Mouse (Mus musculus): Measurements from ENCODE around the gene Atp1a1. TPM values are rescaled to one million over a fixed set of nuclear protein-coding genes. Genes with fewer than 3 reads are reported as not detected.

Gene Atp1a1
- polyA plus RNA-seq, 1 experiment from 2014 or later = 48.2 TPM

DNA sequence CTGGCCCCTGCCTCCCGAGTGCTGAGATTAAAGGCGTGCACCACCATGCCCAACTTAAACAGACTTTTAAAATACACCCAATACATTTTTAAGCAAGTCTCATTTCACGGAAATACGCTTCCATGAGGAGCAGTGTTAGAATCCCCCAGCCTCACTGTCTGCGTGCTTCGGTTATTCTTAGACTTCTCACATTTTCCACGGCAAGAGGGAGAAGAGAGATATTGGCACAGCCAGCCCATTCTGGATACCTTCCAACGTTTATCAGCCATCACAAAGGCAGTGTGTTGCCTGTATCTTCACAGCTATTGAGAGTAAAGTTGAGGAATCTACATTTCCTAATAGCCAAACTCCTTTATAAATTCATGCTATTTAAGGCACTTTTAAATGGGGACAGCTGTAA, 7.8 kb downstream of the Atp1a1 start:
- Histone ChIP-seq H3K4me1 (peaks cover 68% of the 10 kb centered on the region), H3K27me3 (ENCODE audit: poor library complexity, severe bottlenecking) (no peaks in the 10 kb centered on the region), H3K36me3 (replicated peaks) (peaks cover 48% of the 10 kb centered on the region), H3K4me3 (no peak overlapping the region), H3K27ac (no peak overlapping the region), H3K9me3 (no peaks in the 10 kb centered on the region)
- WGBS = 85% methylated on average over 8 of the region's 8 CpGs
- DNase-seq (ENCODE audit: extremely low spot score, low spot score) = no peak

DNA sequence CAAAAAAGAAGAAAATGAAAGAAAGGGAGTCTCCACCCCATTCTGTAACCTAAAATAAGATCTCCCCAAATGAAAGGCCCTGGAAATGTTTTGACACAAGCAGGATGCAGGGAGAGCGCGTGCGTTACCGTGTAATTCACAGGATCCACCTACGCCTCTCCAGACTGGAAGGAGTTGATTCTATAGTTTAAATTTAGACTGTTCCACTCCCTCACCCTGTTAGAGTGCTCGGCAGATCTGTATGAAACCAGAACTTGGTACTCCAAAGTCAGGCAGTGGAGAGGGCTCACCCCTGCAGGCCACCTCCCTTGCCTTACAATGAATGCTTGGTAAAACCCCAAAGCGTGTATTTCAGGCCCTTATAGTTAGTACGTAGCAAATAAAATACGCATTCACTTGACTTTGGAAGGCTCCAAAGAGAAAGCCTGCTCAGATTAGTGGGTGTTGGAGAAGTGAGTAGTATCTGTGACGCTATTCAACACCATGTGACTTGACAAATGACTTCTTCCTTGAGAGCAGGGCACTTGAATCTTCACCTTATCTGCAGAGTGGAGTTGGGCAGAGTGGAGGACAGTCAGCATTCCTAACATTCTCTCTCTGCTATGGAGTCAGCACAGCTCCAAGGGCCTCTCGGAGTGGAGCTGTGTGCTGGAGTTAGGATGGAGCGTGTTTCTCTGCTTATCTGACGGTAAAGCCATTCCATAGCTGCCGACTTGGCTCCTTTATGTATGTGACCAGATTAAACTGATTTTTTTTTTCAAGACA, 8.4 kb downstream of the Atp1a1 start:
- WGBS = 88% methylated on average over 14 of the region's 14 CpGs
- no peak overlapping the region for H3K27ac ChIP-seq
- peaks cover 61% of the 10 kb centered on the region for H3K4me1 ChIP-seq
- no peaks in the 10 kb centered on the region for H3K27me3 ChIP-seq (ENCODE audit: poor library complexity, severe bottlenecking)
- peaks cover 55% of the 10 kb centered on the region for H3K36me3 ChIP-seq (replicated peaks)
- H3K9me3 ChIP-seq = no peaks in the 10 kb centered on the region
- no peak for DNase-seq (ENCODE audit: extremely low spot score, low spot score)
- H3K4me3 ChIP-seq = no peak overlapping the region

DNA sequence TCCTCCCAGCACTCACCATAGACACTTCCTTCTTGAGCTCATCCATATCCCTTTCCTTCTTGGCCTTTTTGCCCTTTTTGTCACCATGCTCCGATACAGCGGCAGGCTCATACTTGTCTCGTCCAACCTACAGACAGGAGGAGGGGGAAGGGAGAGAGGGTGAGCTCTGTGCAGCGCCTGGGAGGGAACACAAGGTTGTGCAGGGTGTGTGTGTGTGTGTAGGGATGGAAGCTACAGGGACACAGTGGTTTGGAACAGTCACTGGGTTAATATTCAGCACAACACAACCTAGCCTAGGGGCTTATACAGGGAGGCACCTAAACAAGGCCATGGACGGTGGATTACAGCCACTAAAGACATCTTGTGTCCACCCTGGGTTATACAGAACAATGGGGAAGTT, 9.5 kb downstream of the Atp1a1 start:
- Histone ChIP-seq H3K9me3 (no peaks in the 10 kb centered on the region), H3K36me3 (replicated peaks) (peaks cover 65% of the 10 kb centered on the region), H3K27ac (no peak overlapping the region), H3K27me3 (ENCODE audit: poor library complexity, severe bottlenecking) (no peaks in the 10 kb centered on the region), H3K4me1 (peaks cover 51% of the 10 kb centered on the region), H3K4me3 (no peak overlapping the region)
- 81% methylated on average over 5 of the region's 5 CpGs for WGBS
- no peak for DNase-seq (ENCODE audit: extremely low spot score, low spot score)

DNA sequence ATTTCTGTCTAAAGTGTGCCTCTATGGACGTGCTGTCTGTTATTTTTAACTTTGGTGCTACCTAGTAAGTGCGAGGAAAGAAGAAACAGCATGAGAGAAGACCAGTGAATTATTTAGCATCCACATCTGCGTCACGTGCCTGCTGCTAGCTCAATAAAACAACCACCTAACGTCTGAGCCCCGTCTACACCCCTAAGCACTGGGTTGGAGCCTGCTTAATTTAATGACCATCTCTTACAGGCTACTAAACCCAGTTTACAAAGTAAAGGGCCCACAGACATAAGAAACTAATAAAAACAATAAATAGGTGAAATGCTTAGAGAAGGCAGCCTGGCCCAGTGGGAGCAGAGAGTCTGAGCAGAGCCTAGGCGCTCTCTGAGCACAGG, 11.2 kb downstream of the Atp1a1 start:
- 89% methylated on average over 7 of the region's 7 CpGs for WGBS
- no peak overlapping the region for H3K4me3 ChIP-seq
- peaks cover 33% of the 10 kb centered on the region for H3K4me1 ChIP-seq
- H3K36me3 ChIP-seq (replicated peaks) = peaks cover 83% of the 10 kb centered on the region
- DNase-seq (ENCODE audit: extremely low spot score, low spot score) = no peak
- H3K27me3 ChIP-seq (ENCODE audit: poor library complexity, severe bottlenecking) = no peaks in the 10 kb centered on the region
- no peak overlapping the region for H3K27ac ChIP-seq
- no peaks in the 10 kb centered on the region for H3K9me3 ChIP-seq

DNA sequence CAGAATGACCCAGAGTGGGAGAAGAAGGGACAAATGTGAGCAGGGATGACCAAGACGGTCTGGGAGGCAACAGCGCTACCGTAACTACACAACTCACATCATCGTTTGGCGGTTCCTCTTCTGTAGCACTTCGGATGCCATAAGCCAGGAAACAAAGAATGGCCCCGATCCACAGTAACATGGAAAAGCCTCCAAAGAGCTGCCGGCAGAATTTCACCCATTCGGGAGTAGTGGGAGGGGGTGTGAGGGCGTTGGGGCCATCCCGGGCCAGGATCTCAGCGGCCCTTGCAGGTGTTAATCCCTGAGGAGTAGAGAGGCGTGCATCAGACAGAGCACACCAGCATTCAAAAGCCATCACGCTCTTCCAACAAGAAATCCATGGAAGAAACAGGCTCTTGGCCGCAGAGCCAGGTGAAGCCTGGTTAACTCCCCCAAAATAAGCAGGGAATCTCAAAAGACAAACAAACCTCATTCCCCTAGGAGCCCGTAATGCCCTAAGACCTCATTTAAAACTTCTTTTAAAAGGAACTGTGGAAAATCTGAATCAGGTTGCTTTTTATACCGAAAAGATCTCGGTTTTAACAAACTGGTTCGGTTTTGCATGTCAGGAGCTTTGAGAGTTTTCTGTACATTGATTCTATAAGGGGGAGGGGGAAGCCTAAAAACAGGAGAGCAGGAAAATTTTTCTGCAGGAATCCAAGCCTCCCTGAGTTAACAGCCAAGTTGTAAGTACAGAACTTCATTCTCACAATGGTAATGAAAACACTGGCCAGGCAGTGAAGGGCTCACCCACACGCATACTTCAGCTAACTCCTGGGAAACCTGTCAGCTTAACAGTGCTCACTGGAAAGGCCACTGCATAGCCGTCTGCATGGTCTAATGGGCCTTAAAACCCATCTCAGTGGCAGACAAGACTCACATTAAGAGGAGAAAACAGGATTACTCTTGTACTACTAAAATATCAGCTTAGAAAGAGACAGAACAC, 11.9 kb downstream of the Atp1a1 start:
- H3K4me1 ChIP-seq = peaks cover 27% of the 10 kb centered on the region
- H3K4me3 ChIP-seq = no peak overlapping the region
- no peak for DNase-seq (ENCODE audit: extremely low spot score, low spot score)
- no peaks in the 10 kb centered on the region for H3K27me3 ChIP-seq (ENCODE audit: poor library complexity, severe bottlenecking)
- 0 out of 2 replicates have a peak overlapping the region, but pooled peaks have one; percentile 20 for H3K27ac ChIP-seq
- H3K9me3 ChIP-seq = no peaks in the 10 kb centered on the region
- WGBS = 89% methylated on average over 21 of the region's 21 CpGs
- peaks cover 89% of the 10 kb centered on the region for H3K36me3 ChIP-seq (replicated peaks)

DNA sequence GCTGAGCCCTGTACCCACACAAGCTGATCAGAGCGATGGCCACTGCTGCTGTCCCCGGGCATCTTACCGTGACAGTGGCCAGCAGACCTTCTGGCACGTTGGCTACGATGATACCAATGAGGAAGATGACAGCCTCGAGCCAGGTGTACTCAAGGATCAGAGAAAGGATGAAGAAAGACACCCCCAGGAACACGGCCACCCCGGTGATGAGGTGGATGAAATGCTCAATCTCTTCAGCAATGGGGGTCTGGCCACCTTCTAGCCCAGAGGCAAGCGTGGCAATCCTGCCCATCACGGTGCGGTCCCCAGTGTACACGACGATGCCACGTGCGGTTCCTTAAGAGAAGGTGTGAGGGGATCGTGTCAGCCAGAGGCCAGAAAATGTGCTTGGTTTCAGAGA, 14.1 kb downstream of the Atp1a1 start:
- WGBS = 93% methylated on average over 16 of the region's 16 CpGs
- peaks cover 9% of the 10 kb centered on the region; the same call in 1 of the 2 replicates for H3K4me1 ChIP-seq
- H3K27me3 ChIP-seq (ENCODE audit: poor library complexity, severe bottlenecking) = no peaks in the 10 kb centered on the region
- no peak overlapping the region for H3K27ac ChIP-seq
- no peak for DNase-seq (ENCODE audit: extremely low spot score, low spot score)
- no peaks in the 10 kb centered on the region for H3K9me3 ChIP-seq
- H3K36me3 ChIP-seq (replicated peaks) = peaks cover 100% of the 10 kb centered on the region
- no peak overlapping the region for H3K4me3 ChIP-seq

DNA sequence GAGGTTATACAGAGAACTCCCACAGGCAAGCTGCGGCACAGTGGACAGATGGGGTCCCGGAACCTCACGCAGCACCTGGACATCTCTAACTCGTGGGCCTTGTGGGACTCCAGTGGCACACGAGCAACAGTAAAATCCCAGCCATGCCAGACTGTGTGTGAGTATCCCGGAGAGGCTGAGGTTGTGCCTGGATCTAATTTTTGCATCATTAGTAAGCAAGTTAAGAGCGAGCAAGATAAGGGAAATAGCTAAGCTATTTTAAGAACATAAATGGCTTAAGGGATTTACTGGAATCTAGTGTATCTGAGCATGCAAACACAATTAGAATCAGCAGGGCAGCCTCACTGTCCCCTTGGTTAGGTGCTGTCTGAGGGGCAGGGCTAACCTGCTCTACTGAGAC, 16.2 kb downstream of the Atp1a1 start:
- Histone ChIP-seq H3K36me3 (replicated peaks) (peaks cover 100% of the 10 kb centered on the region), H3K27ac (no peak overlapping the region), H3K4me1 (peaks cover under 1% of the 10 kb centered on the region; the same call in 1 of the 2 replicates), H3K27me3 (ENCODE audit: poor library complexity, severe bottlenecking) (no peaks in the 10 kb centered on the region), H3K9me3 (no peaks in the 10 kb centered on the region), H3K4me3 (no peak overlapping the region)
- DNase-seq (ENCODE audit: extremely low spot score, low spot score) = no peak
- WGBS = 96% methylated on average over 7 of the region's 7 CpGs

DNA sequence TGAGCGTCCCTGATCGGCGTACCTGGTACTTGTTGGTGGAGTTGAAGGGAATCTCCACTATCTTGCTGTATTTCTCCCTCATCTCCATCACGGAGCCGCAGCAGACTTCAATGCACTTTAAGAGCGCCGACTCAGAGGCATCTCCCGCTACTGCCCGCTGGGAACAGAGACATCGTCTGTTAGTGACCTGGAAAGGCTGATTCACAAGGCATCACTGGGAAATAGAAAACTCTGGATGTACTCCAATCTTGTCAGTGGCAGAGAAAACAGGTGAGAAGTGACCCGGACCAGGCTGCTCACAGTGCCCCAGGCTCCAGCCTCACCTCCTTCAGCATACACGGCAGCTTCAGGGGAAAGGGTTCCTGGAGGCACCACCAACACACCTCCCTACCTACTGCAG, 17.7 kb downstream of the Atp1a1 start:
- H3K36me3 ChIP-seq (replicated peaks) = peaks cover 100% of the 10 kb centered on the region
- DNase-seq (ENCODE audit: extremely low spot score, low spot score) = no peak
- 96% methylated on average over 12 of the region's 12 CpGs for WGBS

DNA sequence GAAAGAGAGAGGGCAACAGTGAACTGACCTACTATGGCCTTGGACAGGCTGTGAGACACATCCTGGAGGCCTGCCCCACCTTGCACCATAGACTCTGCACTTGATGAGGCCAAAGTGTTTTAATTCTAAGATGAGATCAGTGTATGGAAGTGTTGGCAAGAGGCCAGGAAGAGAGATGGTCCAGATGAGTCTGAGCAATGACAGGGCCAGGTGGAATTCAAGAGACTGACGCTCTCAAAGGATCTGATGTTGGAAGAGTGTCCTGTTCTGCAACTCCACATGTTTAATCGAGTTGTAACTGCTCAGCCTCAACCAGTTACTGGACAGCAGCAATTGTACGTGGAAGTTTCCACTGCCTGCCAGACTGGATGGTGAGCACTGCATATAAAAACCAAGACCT, 26.4 kb downstream of the Atp1a1 start:
- peaks cover 92% of the 10 kb centered on the region for H3K36me3 ChIP-seq (replicated peaks)
- H3K4me1 ChIP-seq = peaks cover 9% of the 10 kb centered on the region
- no peak for DNase-seq (ENCODE audit: extremely low spot score, low spot score)
- no peaks in the 10 kb centered on the region for H3K9me3 ChIP-seq
- H3K27ac ChIP-seq = no peak overlapping the region
- H3K4me3 ChIP-seq = no peak overlapping the region
- WGBS = 92% methylated on average over 3 of the region's 3 CpGs
- no peaks in the 10 kb centered on the region for H3K27me3 ChIP-seq (ENCODE audit: poor library complexity, severe bottlenecking)

More for the DNA sequence above, 17.7 kb downstream of the Atp1a1 start:
- H3K4me1 ChIP-seq = no peaks in the 10 kb centered on the region
- no peaks in the 10 kb centered on the region for H3K9me3 ChIP-seq
- H3K4me3 ChIP-seq = no peak overlapping the region
- no peak overlapping the region for H3K27ac ChIP-seq
- H3K27me3 ChIP-seq (ENCODE audit: poor library complexity, severe bottlenecking) = no peaks in the 10 kb centered on the region

DNA sequence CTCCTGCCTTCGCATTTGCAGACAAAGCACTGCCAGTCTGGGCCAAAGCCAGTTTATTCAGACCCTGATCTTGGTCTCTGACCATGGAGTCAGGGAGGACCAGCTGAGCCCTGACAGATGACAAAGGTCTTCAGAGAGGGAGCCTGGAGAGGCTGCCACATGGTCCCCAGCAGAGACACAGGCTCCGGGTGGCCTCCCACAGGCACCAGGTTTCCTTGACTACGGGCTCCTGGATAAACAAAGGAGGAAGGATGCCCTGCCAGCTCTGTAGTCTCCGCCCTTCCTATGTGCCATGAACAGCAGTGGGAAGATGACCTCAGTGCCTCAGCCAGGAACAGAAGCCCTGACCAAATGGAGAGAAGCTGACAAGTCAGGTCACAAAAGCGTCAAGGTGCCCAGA, 27.1 kb downstream of the Atp1a1 start:
- peaks cover 85% of the 10 kb centered on the region for H3K36me3 ChIP-seq (replicated peaks)
- peaks cover 16% of the 10 kb centered on the region for H3K4me1 ChIP-seq
- no peaks in the 10 kb centered on the region for H3K27me3 ChIP-seq (ENCODE audit: poor library complexity, severe bottlenecking)
- H3K27ac ChIP-seq = peak overlapping the region; percentile 6
- no peak overlapping the region for H3K4me3 ChIP-seq
- 82% methylated on average over 5 of the region's 5 CpGs for WGBS
- DNase-seq (ENCODE audit: extremely low spot score, low spot score) = no peak
- H3K9me3 ChIP-seq = no peaks in the 10 kb centered on the region

DNA sequence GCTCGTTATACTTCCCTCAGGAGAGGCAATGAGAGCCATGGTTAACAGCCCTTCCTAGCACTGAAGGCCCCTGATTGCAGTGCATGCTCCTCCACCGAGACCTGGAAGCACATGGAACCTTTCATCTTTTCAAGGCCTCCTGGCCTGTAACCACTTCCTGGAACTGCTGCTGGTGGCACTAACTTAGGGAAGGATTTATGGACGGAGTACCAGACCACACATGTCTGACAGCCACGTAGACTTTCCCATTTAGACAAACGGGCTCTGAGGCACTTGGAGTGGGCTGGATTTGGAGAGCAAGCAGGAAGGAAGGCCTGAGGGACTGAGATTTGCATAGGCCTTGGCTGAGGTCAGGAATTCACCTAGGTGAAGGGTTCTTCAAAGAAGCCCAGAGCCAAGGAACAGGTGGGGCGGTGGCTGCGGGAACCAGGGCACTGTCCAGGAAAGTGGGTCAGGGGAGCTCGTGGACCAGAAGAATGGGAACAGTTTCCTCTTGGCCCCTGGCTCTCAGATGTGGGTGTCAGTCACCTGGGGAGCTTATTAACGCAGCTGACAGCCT, 28.9 kb downstream of the Atp1a1 start:
- peaks cover 34% of the 10 kb centered on the region for H3K4me1 ChIP-seq
- H3K27ac ChIP-seq = no peak overlapping the region
- no peak overlapping the region for H3K4me3 ChIP-seq
- no peaks in the 10 kb centered on the region for H3K27me3 ChIP-seq (ENCODE audit: poor library complexity, severe bottlenecking)
- DNase-seq (ENCODE audit: extremely low spot score, low spot score) = no peak
- H3K36me3 ChIP-seq (replicated peaks) = peaks cover 67% of the 10 kb centered on the region
- 86% methylated on average over 9 of the region's 9 CpGs for WGBS
- H3K9me3 ChIP-seq = peaks cover 2% of the 10 kb centered on the region; the same call in 1 of the 2 replicates

DNA sequence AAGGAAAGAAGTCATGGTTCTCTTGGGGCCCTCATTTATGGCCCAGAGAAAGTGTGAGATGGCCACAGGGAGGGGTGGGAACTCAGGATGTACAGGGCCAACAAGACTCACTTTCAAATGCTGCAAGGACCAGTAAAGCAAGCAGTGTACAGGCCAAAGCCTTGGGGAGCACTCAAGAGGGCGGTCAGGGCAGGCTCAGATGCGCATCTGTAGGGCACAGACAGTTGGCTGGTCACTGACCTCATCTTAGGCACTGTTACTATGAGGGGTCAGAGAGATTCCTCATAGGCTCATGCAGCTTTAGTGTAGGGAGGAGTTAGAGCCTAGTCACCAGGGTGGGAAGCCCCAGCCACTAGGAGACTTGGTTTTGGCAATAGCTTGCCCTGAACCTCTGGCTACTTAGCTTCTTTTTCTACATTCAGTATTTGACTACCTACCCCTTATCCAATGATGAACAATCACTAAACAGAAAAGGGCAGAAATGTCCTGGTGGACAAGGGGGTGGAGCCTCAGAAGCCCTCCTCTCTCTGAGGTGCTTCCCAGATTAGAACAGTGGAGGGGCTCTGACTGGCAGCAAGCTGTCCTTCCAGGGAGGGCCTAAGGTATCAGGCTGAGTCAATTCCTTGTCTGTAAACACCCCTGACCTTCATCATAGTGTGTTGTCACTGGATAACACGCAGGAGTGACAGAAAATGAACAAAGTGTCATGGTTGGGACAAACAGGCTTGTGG, 29.9 kb downstream of the Atp1a1 start:
- H3K27me3 ChIP-seq (ENCODE audit: poor library complexity, severe bottlenecking) = no peaks in the 10 kb centered on the region
- peaks cover 38% of the 10 kb centered on the region for H3K4me1 ChIP-seq
- H3K27ac ChIP-seq = no peak overlapping the region
- no peak overlapping the region for H3K4me3 ChIP-seq
- peaks cover 10% of the 10 kb centered on the region; the same call in 1 of the 2 replicates for H3K9me3 ChIP-seq
- no peak for DNase-seq (ENCODE audit: extremely low spot score, low spot score)
- 90% methylated on average over 3 of the region's 3 CpGs for WGBS
- peaks cover 57% of the 10 kb centered on the region for H3K36me3 ChIP-seq (replicated peaks)
